Mouse (Mus musculus): ENCODE results near the gene Mtcl1. TPM values are rescaled to one million over a fixed set of nuclear protein-coding genes. Genes with fewer than 3 reads are reported as not detected.

Mtcl1 gene
- polyA plus RNA-seq, 1 experiment from 2014 or later: 1.5 TPM

- Histone ChIP-seq H3K4me3 (peak overlapping the region; percentile 18; the same call in 1 of the 2 replicates), H3K9ac (peak overlapping the region; percentile 29; the same call in 1 of the 2 replicates), H3K27ac (replicated peaks) (peak overlapping the region; percentile 73), H3K4me2 (peak overlapping the region; percentile 57), H3K27me3 (replicated peaks) (no peaks in the 10 kb centered on the region), H3K9me3 (no peaks in the 10 kb centered on the region), H3K36me3 (no peaks in the 10 kb centered on the region), H3K4me1 (peaks cover 50% of the 10 kb centered on the region)
- no peak for ATAC-seq (ENCODE audit: extremely low read depth, insufficient number of reproducible peaks, low FRiP score, low TSS enrichment)
- WGBS: 25% methylated on average over 7 of the region's 7 CpGs
Observed at GRCm38 (mm10) chr17:66405601-66406000, 43.9 kb downstream of the Mtcl1 start.

DNA sequence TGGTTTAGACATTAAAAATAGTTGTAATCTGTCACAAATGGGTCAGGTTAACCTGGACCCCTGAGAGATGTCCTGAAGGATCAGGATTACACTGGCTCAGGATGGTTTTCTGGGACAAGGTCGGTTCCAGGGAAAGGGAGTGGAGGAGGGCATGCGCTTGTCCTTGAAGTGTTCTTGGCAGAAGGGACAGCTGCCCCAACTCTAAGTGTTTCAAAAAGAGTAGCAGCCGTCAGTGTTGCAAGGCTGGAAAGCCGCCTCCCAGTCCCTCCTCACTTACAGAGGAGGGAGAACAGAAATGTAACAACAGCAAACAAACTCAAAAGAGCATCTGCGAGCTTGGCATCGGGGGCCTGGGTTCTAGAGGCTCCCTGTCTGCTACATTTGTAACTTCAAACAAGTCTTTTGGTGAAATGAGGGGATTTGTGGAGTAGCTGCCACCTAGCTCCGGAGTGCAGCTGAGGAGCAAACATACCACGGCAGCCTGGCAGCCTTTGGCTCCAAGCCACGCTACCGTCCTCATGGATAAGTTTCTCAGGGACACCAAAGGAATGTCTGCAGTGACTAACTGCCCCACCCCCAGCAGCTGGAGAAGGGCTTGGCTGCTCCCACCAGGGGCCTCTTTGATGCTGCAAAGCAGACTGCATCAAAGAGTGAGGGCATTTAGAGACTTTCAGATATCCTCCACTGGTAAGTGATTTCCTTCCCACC, 44.5 kb downstream of the Mtcl1 start:
- ATAC-seq (ENCODE audit: extremely low read depth, insufficient number of reproducible peaks, low FRiP score, low TSS enrichment): no peak
- Histone ChIP-seq H3K4me1 (peaks cover 50% of the 10 kb centered on the region), H3K4me3 (peak overlapping the region; percentile 18; the same call in 1 of the 2 replicates), H3K27ac (replicated peaks) (peak overlapping the region; percentile 73), H3K9ac (peak overlapping the region; percentile 29; the same call in 1 of the 2 replicates), H3K27me3 (replicated peaks) (no peaks in the 10 kb centered on the region), H3K9me3 (no peaks in the 10 kb centered on the region), H3K4me2 (peak overlapping the region; percentile 57), H3K36me3 (no peaks in the 10 kb centered on the region)
- 13% methylated on average over 10 of the region's 10 CpGs for whole genome bisulfite sequencing

DNA sequence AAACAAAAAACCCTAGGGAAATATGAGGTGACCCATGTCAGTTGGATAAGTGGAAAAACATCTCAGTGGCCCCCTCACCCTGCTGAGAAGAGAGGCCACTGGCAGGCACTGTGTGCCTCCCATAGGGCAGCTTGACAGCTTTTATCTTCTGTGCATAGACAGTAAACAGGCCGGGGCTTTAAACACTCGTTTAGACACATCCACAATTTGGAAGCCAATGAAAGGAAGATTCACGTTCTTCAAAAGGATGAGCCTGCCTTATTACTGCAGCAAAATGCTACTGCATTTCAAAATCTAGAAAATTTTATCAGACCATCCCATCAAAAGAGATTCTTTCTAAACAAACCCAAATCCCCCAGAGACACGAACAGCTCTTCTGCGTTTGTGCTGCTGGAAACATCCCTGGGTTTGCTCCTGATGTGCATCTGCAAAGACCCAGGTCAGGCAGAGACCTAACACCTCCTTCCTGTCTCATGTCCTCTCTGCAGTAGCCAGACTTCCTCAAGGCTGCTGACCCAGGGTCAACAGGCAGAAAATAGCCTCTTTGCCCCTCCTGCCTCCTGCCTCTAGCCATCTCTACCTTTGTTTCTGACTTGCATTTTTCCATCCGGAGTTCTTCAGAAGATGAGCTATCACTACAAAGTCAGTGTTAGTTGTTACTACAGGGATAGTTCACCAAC, 46.6 kb downstream of the Mtcl1 start:
- WGBS: 9% methylated on average over 6 of the region's 6 CpGs
- no peak overlapping the region for H3K4me2 ChIP-seq
- no peak overlapping the region for H3K4me3 ChIP-seq
- no peaks in the 10 kb centered on the region for H3K36me3 ChIP-seq
- no peaks in the 10 kb centered on the region for H3K9me3 ChIP-seq
- no peaks in the 10 kb centered on the region for H3K27me3 ChIP-seq (replicated peaks)
- no peak for ATAC-seq (ENCODE audit: extremely low read depth, insufficient number of reproducible peaks, low FRiP score, low TSS enrichment)
- H3K4me1 ChIP-seq: peaks cover 49% of the 10 kb centered on the region
- H3K27ac ChIP-seq (replicated peaks): no peak overlapping the region
- no peak overlapping the region for H3K9ac ChIP-seq

DNA sequence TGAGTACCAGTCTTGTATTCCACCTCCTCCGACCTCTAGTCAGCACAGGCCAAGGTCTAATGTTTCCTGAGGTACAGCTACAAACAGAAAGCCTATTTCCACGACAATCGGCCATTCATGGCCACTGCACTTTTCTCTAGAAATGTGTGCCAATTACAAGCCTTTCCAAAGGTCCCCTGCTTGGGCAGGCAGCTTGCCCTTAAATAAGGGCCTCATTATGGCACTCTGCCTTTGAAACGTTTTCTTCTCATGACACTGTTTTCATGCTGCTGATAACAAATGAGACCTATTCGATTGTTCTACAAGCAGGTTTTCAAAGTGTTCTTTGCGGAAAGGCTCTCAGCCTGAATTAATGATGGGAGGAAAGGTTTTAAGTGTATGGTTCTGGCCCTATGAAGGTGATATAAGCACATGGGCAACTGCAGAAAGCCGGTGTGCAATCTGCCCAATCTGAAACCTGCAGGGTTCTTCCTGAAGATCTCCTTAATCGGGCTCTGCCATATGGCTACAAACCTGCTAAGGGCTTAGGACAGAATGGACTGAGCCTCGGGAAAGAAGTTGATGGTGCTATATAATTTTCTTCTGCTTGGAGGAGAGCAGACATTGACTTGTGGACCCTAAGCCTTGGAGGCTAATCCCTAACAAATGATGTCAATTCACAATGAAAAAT, 47.8 kb downstream of the Mtcl1 start:
- H3K27ac ChIP-seq (replicated peaks): no peak overlapping the region
- no peaks in the 10 kb centered on the region for H3K36me3 ChIP-seq
- H3K9ac ChIP-seq: no peak overlapping the region
- no peaks in the 10 kb centered on the region for H3K27me3 ChIP-seq (replicated peaks)
- 58% methylated on average over 9 of the region's 9 CpGs for WGBS
- no peak overlapping the region for H3K4me2 ChIP-seq
- ATAC-seq (ENCODE audit: extremely low read depth, insufficient number of reproducible peaks, low FRiP score, low TSS enrichment): no peak
- H3K4me1 ChIP-seq: peaks cover 42% of the 10 kb centered on the region
- H3K9me3 ChIP-seq: no peaks in the 10 kb centered on the region
- H3K4me3 ChIP-seq: no peak overlapping the region

DNA sequence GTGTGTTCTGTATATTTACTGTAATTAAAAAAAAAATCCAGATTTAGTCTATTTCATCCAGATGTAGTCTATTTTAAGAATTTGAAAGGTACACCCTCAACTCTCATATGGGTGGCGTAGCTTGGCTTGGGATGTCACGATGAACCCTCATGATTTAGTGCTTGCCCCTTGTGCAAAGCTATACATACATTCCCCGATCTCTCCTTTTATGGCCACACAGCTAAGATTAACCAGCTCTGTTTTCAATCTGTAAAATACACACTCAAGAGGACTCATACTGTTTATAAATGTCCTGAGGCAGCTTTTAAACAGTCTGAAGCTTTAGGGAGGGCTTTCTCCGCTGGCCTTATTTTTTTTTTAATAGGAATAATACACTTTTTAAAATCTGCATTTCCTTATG, 49.8 kb downstream of the Mtcl1 start:
- Histone ChIP-seq H3K9me3 (0 out of 2 replicates have a peak, but pooled peaks cover 4% of the 10 kb centered on the region), H3K4me1 (peaks cover 28% of the 10 kb centered on the region), H3K9ac (no peak overlapping the region), H3K4me2 (no peak overlapping the region), H3K27ac (replicated peaks) (no peak overlapping the region), H3K36me3 (no peaks in the 10 kb centered on the region), H3K4me3 (no peak overlapping the region), H3K27me3 (replicated peaks) (no peaks in the 10 kb centered on the region)
- no peak for ATAC-seq (ENCODE audit: extremely low read depth, insufficient number of reproducible peaks, low FRiP score, low TSS enrichment)
- 81% methylated on average over 4 of the region's 4 CpGs for WGBS

GRCm38 (mm10) chr17:66394571-66394970, 55.0 kb downstream of the Mtcl1 start:
- ATAC-seq (ENCODE audit: extremely low read depth, insufficient number of reproducible peaks, low FRiP score, low TSS enrichment): no peak
- WGBS: 45% methylated on average over 9 of the region's 9 CpGs

DNA sequence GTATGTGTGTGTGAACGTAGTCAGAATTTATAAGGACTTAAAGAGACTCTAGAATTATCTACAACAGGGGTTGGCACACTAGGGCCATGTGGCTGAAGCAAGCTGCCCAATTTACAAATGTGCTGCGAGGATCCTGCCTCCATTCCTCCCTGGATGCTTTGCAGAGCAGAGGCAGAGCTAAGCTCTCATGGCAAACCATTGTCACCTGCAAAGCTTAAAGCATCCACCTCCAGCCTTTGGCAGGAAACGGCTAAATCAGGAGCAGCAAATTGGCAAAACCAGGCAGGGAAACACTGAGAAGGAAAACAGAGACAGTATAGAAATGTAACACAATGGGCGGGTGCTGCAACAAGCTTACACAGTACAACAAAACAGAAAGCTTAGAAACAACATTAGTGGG, 61.2 kb downstream of the Mtcl1 start:
- Histone ChIP-seq H3K4me2 (no peak overlapping the region), H3K4me3 (no peak overlapping the region), H3K9me3 (no peaks in the 10 kb centered on the region), H3K4me1 (peaks cover 8% of the 10 kb centered on the region; the same call in 1 of the 2 replicates), H3K36me3 (no peaks in the 10 kb centered on the region), H3K9ac (no peak overlapping the region), H3K27me3 (replicated peaks) (no peaks in the 10 kb centered on the region), H3K27ac (replicated peaks) (no peak overlapping the region)
- WGBS: 75% methylated on average over 4 of the region's 4 CpGs
- no peak for ATAC-seq (ENCODE audit: extremely low read depth, insufficient number of reproducible peaks, low FRiP score, low TSS enrichment)

More at GRCm38 (mm10) chr17:66394571-66394970, 55.0 kb downstream of the Mtcl1 start:
- Histone ChIP-seq H3K4me2 (no peak overlapping the region), H3K9me3 (0 out of 2 replicates have a peak, but pooled peaks cover 4% of the 10 kb centered on the region), H3K9ac (no peak overlapping the region), H3K27ac (replicated peaks) (no peak overlapping the region), H3K36me3 (no peaks in the 10 kb centered on the region), H3K4me1 (peaks cover 17% of the 10 kb centered on the region; the same call in 1 of the 2 replicates), H3K4me3 (no peak overlapping the region), H3K27me3 (replicated peaks) (no peaks in the 10 kb centered on the region)

DNA sequence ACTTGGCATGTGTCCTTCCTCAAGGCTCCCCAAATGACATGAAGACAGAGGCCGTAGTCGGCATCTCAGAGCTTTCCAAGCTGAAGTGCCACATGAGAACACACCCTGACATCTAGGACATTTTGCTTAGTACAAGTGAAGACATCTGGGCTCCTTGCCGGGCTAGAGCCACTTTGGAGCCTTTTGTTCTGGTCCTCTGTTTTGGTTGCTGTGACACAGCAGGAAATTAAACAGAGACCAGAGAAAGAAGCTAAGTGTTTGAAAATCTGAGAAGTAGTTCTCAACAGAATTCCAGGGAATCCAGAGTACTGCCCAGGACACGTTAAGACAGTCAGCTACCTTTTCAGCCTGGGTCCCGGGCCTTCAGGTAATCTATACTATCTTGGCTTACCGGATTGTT, 68.2 kb downstream of the Mtcl1 start:
- no peak overlapping the region for H3K27ac ChIP-seq (replicated peaks)
- no peaks in the 10 kb centered on the region for H3K9me3 ChIP-seq
- no peak overlapping the region for H3K9ac ChIP-seq
- no peaks in the 10 kb centered on the region for H3K4me1 ChIP-seq
- no peak overlapping the region for H3K4me3 ChIP-seq
- ATAC-seq (ENCODE audit: extremely low read depth, insufficient number of reproducible peaks, low FRiP score, low TSS enrichment): no peak
- H3K4me2 ChIP-seq: no peak overlapping the region
- no peaks in the 10 kb centered on the region for H3K27me3 ChIP-seq (replicated peaks)
- WGBS: 63% methylated on average over 6 of the region's 6 CpGs
- no peaks in the 10 kb centered on the region for H3K36me3 ChIP-seq

- Histone ChIP-seq H3K4me1 (peaks cover 3% of the 10 kb centered on the region), H3K9me3 (no peaks in the 10 kb centered on the region), H3K4me3 (no peak overlapping the region), H3K27me3 (replicated peaks) (no peaks in the 10 kb centered on the region), H3K9ac (no peak overlapping the region), H3K4me2 (no peak overlapping the region), H3K36me3 (no peaks in the 10 kb centered on the region), H3K27ac (replicated peaks) (no peak overlapping the region)
- WGBS: 84% methylated on average over 22 of the region's 22 CpGs
- ATAC-seq (ENCODE audit: extremely low read depth, insufficient number of reproducible peaks, low FRiP score, low TSS enrichment): no peak
Observed at GRCm38 (mm10) chr17:66379900-66380857, 69.4 kb downstream of the Mtcl1 start.

- Histone ChIP-seq H3K36me3 (no peaks in the 10 kb centered on the region), H3K4me2 (no peak overlapping the region), H3K4me3 (no peak overlapping the region), H3K27me3 (replicated peaks) (no peaks in the 10 kb centered on the region), H3K27ac (replicated peaks) (no peak overlapping the region), H3K9me3 (no peaks in the 10 kb centered on the region), H3K4me1 (peaks cover 12% of the 10 kb centered on the region), H3K9ac (no peak overlapping the region)
- ATAC-seq (ENCODE audit: extremely low read depth, insufficient number of reproducible peaks, low FRiP score, low TSS enrichment): no peak
- WGBS: 93% methylated on average over 24 of the region's 24 CpGs
Observed at GRCm38 (mm10) chr17:66379308-66379707, 70.2 kb downstream of the Mtcl1 start.
